Mouse (Mus musculus) heart, adult 11 months (tissue): ENCODE measurements around the gene Map3k3.
A peak's percentile ranks its signal among the peaks of the same experiment; 100 is the strongest.
"Not testable (repeated sequence)": the region's sequence is repeated elsewhere in the genome, so short reads cannot be mapped to it uniquely, and the experiment has no call there.

Experiments used
- DNase-seq: peaks from one replicate; pipeline ENCODE4 v3.0.0; 2022

The Map3k3 gene

GRCm38 (mm10) chr11:106083708-106084701, at the start of gene Map3k3:
Gene Map3k3, plus strand, starts transcription at chr11:106084613.
- DNase-seq, result peak; percentile 100

GRCm38 (mm10) chr11:106034986-106035385, 49.4 kb upstream of the Map3k3 start:
- no peak for DNase-seq

- DNase-seq, result peak; percentile 100
Measured at GRCm38 (mm10) chr11:106036548-106037417, 47.6 kb upstream of the Map3k3 start, which contains the start of gene Dcaf7. Gene Dcaf7, plus strand, starts transcription at chr11:106036872.

DNA sequence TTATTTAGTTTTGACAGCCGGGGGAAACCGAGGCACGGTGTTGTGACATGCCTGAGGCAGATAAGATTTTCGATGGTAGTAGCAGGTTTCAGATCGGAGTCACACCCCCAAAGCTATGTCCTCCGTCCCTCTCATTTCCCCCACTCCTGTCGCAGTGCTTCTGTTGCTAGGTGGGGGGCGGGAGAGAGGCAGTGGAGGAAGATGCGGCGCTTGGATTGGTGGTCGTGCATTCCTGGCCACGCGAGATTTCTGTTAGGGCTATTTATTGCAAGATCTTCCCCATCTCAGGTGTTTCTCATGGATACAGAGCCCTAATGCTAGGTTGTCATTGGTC, 47.0 kb upstream of the Map3k3 start:
- DNase-seq, result no peak

- no peak for DNase-seq
Measured at GRCm38 (mm10) chr11:106044349-106044748, 40.1 kb upstream of the Map3k3 start.

DNA sequence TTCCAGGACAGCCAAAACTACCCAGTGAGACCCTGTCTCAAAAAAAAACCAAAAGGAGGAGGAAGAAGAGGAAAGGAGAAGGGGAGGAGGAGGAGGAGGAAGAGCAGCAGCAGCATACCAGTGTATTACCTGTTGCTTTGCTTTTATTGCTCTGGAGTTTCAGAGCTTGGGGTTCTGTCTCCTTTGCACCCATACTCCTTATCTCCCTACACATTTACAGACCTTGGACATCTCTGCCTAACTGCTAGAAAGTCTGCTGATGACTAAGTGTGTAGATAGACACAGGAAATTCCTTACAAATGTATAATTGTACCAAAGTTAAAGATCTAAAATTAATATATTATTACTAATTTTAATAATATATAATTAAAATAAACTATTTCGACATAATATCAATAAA, 39.2 kb upstream of the Map3k3 start:
- DNase-seq, result no peak

GRCm38 (mm10) chr11:106045780-106046179, 38.6 kb upstream of the Map3k3 start:
- no peak for DNase-seq

DNA sequence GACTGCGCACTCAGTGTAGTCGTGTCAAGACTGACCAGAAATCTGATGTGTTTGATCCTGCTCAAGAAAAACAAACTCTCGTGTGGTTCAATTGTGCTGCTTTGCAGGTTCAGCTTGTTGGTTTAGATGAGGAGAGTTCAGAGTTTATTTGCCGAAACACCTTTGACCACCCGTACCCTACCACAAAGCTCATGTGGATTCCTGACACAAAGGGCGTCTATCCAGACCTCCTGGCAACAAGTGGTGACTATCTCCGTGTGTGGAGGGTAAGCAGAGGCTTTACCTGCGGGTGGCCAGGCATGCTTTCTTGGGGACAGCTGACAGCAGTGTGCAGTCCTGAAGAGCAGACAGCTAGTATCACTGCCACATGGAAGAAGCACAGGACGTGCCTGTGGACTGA, 37.8 kb upstream of the Map3k3 start:
- DNase-seq, result no peak

DNA sequence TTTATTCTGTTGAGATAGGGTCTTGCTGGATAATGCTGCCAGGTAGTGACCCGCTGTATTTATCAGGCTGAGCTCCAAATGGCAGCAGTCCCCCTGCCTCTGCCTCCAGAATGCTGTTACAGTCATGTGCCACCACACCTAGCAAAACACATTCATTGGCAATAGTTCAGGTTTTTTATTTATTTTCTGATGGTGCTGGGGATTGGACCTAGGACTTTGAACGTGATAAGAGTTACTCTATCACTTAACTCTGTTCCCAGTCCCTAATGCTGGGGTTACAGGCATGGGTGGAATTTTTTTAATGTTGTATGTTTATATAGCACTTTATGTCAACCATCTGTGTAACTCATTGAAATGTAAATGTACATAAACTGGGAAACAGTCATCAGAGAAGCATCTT, 30.5 kb upstream of the Map3k3 start:
- DNase-seq, result no peak

DNA sequence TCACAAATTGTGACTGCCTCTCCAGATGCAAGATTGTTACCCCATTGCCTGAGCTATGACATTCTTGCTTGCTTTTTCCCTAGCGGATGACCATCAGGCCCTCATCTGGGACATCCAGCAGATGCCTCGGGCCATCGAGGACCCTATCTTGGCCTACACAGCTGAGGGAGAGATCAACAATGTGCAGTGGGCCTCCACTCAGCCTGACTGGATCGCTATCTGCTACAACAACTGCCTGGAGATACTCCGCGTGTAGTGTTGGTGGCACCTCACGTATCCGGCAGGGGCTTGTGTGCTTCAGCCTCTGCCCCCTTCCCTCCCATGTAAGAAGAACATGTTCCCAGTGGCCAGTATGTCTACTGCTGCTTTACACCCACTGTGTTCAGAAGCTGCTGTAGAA, 29.8 kb upstream of the Map3k3 start:
- no peak for DNase-seq

DNA sequence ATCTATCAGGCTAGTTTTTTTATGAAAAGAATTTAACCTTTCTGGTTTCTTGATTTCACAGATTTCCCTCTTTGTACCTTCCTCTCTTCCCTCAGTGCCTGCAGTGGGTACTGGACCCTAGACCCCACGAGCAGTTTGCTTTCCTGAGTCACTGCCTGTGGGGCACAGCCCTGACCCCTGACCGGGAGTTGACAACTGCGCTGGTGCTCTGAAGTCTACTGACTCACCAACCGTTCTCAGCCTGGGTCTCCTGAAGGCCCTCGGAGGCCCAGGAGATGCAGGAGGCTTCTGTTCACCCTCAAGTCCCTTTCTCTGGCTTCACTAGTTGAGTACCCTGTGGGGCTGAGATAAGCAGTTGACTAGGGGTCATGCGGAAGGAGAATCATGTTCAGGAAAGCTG, 29.1 kb upstream of the Map3k3 start:
- DNase-seq, result no peak

GRCm38 (mm10) chr11:106056819-106057491, 27.5 kb upstream of the Map3k3 start:
- DNase-seq, result no peak

DNA sequence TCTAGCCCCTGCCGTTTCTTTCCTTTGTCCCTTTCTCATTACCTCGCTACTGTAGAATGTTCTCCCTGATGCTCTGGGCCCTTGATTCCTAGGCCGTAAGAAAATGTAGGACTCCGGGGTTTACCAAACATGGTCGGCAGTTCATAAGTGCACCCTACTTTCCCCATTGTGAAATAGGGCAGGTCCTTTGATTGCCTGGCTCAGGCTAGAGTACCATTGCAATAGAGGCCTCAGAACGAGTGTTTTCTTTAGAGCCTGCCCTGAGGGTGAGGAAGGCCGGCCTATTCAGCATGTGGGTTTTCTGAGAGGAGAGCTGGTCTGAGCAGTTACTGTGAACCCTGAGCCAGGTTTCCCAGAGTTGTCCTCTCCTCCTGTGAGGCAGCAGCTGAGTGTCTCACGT, 26.4 kb upstream of the Map3k3 start:
- no peak for DNase-seq

- DNase-seq, result no peak
Measured at GRCm38 (mm10) chr11:106060549-106060948, 23.9 kb upstream of the Map3k3 start.

DNA sequence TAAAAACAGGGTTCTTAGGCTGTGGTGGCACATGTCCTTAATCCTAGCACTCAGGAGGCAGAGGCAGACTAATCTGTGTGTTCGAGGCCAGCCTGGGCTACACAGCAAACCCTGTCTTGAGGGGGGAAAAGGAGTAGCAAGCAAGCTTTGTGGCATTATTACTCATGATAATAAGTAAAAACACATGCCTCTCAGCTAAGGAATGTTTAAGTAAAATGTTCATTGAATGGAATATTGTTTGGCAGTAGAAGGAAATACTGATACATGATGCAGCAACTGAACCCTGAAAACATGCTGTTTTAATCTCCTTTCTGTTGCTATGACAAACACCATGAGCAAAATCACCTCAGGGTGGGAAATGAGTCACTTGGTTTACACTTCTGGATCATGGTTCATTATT, 23.1 kb upstream of the Map3k3 start:
- DNase-seq, result no peak

GRCm38 (mm10) chr11:106063756-106064155, 20.7 kb upstream of the Map3k3 start:
- no peak for DNase-seq

- no peak for DNase-seq
Measured at GRCm38 (mm10) chr11:106065073-106065922, 19.1 kb upstream of the Map3k3 start.

GRCm38 (mm10) chr11:106065923-106066571, 18.4 kb upstream of the Map3k3 start, which contains the start of gene Taco1:
Gene Taco1, plus strand, starts transcription at chr11:106066061.
- DNase-seq, result peak; percentile 99

DNA sequence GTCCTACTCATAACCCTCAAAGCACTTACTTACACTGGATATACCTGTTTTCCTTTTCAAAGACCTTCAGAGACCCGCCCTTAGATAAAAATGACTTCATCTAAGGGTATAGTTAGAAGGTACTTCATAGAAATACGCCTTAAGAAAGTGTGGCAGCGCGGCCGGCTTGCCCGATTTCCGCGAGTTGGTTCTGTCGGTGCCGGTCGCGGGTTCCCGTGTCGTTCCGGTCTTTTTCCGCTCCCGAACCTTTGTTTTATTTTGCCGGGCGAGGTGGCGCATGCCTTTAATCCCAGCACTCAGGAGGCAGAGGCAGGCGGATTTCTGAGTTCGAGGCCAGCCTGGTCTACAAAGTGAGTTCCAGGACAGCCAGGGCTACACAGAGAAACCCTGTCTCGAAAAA, 17.8 kb upstream of the Map3k3 start:
- not testable (repeated sequence) for DNase-seq

DNA sequence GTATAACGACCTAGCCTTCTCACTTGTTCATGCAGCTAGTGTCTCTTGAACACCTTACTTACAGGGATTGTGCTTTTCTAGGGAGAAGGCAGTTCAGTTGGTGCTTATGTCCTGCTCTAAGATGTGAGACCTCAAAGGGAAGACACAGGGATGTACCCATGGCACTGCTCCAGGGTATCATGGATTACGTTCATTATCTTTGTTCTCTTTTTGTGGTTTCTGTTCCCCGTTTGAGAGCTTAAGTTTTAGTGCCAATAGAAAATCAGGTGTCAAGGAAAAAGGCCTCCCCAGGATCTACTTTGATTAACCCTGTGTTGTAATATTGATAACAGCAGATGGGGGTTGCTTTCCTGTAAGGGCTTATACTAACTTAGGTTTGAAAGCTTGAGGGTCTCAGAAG, 10.6 kb upstream of the Map3k3 start:
- peak; percentile 27 for DNase-seq

GRCm38 (mm10) chr11:106076321-106076720, 8.1 kb upstream of the Map3k3 start:
- peak; percentile 91 for DNase-seq
